Mouse (Mus musculus): ENCODE data around the gene Zfp91. TPM values are rescaled to one million over a fixed set of nuclear protein-coding genes. Genes with fewer than 3 reads are reported as not detected.

Zfp91 gene
- polyA plus RNA-seq (2011; ENCODE audit: insufficient read length, low read depth, missing spikeins), result 69.4 and 85.8 TPM in 2 replicates

GRCm38 (mm10) chr19:12795511-12796327 is at the start of gene Zfp91, which contains the start of gene Lpxn:
Zfp91 (minus strand) TSS chr19:12796126.
Lpxn (plus strand) TSS chr19:12796193.
- TF ChIP-seq CTCF (IDR thresholded peaks at IDR 0.05; ENCODE audit: borderline replicate concordance, insufficient read depth, low read length), result no peak
- peak; percentile 61; the same call in 1 of the 2 replicates for TF ChIP-seq POLR2A (IDR thresholded peaks at IDR 0.05; ENCODE audit: low read depth, low read length)
- Histone ChIP-seq H3K4me3 (ENCODE audit: insufficient read depth, low read length) (peak within 1 kb of the TSS; percentile 89), H3K4me1 (ENCODE audit: control insufficient read depth, insufficient read depth, low read length) (peaks cover 6% of the 10 kb centered on the region; the same call in 1 of the 2 replicates), H3K27ac (ENCODE audit: insufficient read depth, low read length) (peak within 1 kb of the TSS; percentile 100)

- H3K27ac ChIP-seq (ENCODE audit: insufficient read depth, low read length), result no peak overlapping the region
- no peak overlapping the region for H3K4me3 ChIP-seq (ENCODE audit: insufficient read depth, low read length)
- TF ChIP-seq CTCF (IDR thresholded peaks at IDR 0.05; ENCODE audit: borderline replicate concordance, insufficient read depth, low read length) (no peak), POLR2A (IDR thresholded peaks at IDR 0.05; ENCODE audit: low read depth, low read length) (no peak)
- no peaks in the 10 kb centered on the region for H3K4me1 ChIP-seq (ENCODE audit: control insufficient read depth, insufficient read depth, low read length)
These were observed 42.6 kb upstream of the Zfp91 start for GRCm38 (mm10) chr19:12838507-12838906.

- H3K4me3 ChIP-seq (ENCODE audit: insufficient read depth, low read length), result no peak overlapping the region
- peaks cover 3% of the 10 kb centered on the region; the same call in 1 of the 2 replicates for H3K4me1 ChIP-seq (ENCODE audit: control insufficient read depth, insufficient read depth, low read length)
- TF ChIP-seq CTCF (IDR thresholded peaks at IDR 0.05; ENCODE audit: borderline replicate concordance, insufficient read depth, low read length) (no peak), POLR2A (IDR thresholded peaks at IDR 0.05; ENCODE audit: low read depth, low read length) (no peak)
- no peak overlapping the region for H3K27ac ChIP-seq (ENCODE audit: insufficient read depth, low read length)
These were observed 37.7 kb upstream of the Zfp91 start for GRCm38 (mm10) chr19:12833625-12834024.

DNA sequence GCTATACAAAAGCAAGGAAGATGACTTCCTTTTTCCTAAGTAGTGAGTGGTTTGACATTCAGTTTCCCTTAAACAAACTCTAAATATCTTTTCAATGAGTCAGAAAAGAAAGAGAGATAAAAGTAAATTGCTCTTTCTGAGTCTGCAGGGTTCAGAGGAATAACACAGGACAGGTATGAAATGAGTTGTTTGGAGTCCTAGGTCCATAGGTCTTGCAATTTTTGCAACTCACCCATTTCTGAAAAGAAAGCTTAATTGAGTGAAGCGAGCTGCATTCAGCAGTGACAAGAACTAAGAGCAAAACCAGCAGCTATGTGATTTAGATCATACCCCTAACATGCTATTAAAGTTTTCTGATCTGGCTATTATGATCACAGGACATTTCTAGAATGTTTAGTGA is 35.6 kb upstream of the Zfp91 start:
- Histone ChIP-seq H3K4me1 (ENCODE audit: control insufficient read depth, insufficient read depth, low read length) (peaks cover 3% of the 10 kb centered on the region; the same call in 1 of the 2 replicates), H3K4me3 (ENCODE audit: insufficient read depth, low read length) (no peak overlapping the region), H3K27ac (ENCODE audit: insufficient read depth, low read length) (no peak overlapping the region)
- TF ChIP-seq POLR2A (IDR thresholded peaks at IDR 0.05; ENCODE audit: low read depth, low read length) (no peak), CTCF (IDR thresholded peaks at IDR 0.05; ENCODE audit: borderline replicate concordance, insufficient read depth, low read length) (no peak)

- Histone ChIP-seq H3K4me1 (ENCODE audit: control insufficient read depth, insufficient read depth, low read length) (peaks cover 3% of the 10 kb centered on the region; the same call in 1 of the 2 replicates), H3K4me3 (ENCODE audit: insufficient read depth, low read length) (no peak overlapping the region), H3K27ac (ENCODE audit: insufficient read depth, low read length) (no peak overlapping the region)
- TF ChIP-seq CTCF (IDR thresholded peaks at IDR 0.05; ENCODE audit: borderline replicate concordance, insufficient read depth, low read length) (no peak), POLR2A (IDR thresholded peaks at IDR 0.05; ENCODE audit: low read depth, low read length) (no peak)
These were observed 35.0 kb upstream of the Zfp91 start for GRCm38 (mm10) chr19:12830823-12831430.

GRCm38 (mm10) chr19:12824549-12824948 is 28.6 kb upstream of the Zfp91 start:
- Histone ChIP-seq H3K4me3 (ENCODE audit: insufficient read depth, low read length) (no peak overlapping the region), H3K27ac (ENCODE audit: insufficient read depth, low read length) (no peak overlapping the region), H3K4me1 (ENCODE audit: control insufficient read depth, insufficient read depth, low read length) (no peaks in the 10 kb centered on the region)
- TF ChIP-seq POLR2A (IDR thresholded peaks at IDR 0.05; ENCODE audit: low read depth, low read length) (no peak), CTCF (IDR thresholded peaks at IDR 0.05; ENCODE audit: borderline replicate concordance, insufficient read depth, low read length) (no peak)

GRCm38 (mm10) chr19:12820383-12820782 is 24.5 kb upstream of the Zfp91 start:
- no peak overlapping the region for H3K4me3 ChIP-seq (ENCODE audit: insufficient read depth, low read length)
- TF ChIP-seq CTCF (IDR thresholded peaks at IDR 0.05; ENCODE audit: borderline replicate concordance, insufficient read depth, low read length) (no peak), POLR2A (IDR thresholded peaks at IDR 0.05; ENCODE audit: low read depth, low read length) (no peak)
- H3K27ac ChIP-seq (ENCODE audit: insufficient read depth, low read length), result no peak overlapping the region
- no peaks in the 10 kb centered on the region for H3K4me1 ChIP-seq (ENCODE audit: control insufficient read depth, insufficient read depth, low read length)

DNA sequence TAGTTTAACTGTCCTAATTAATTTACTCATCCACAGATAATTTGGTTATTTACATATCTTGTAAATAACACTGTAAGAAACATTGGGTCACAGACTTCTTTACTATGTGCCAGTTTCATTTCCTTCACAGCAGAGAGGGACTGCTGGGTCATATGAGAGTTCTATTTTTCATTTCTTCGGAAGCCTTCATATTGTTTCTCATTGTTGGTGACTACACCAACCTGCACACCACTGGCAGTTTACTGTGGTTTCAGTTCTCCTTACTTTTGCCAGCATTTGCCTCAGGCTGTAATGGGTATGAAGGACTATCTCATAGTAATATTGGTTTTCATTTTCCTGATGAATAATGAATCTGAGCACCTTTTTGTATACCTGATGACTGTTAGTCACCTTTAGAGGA is 22.6 kb upstream of the Zfp91 start:
- no peak for TF ChIP-seq CTCF (IDR thresholded peaks at IDR 0.05; ENCODE audit: borderline replicate concordance, insufficient read depth, low read length)
- no peak for TF ChIP-seq POLR2A (IDR thresholded peaks at IDR 0.05; ENCODE audit: low read depth, low read length)
- Histone ChIP-seq H3K4me1 (ENCODE audit: control insufficient read depth, insufficient read depth, low read length) (no peaks in the 10 kb centered on the region), H3K27ac (ENCODE audit: insufficient read depth, low read length) (no peak overlapping the region), H3K4me3 (ENCODE audit: insufficient read depth, low read length) (no peak overlapping the region)

- Histone ChIP-seq H3K4me3 (ENCODE audit: insufficient read depth, low read length) (no peak overlapping the region), H3K4me1 (ENCODE audit: control insufficient read depth, insufficient read depth, low read length) (no peaks in the 10 kb centered on the region), H3K27ac (ENCODE audit: insufficient read depth, low read length) (no peak overlapping the region)
- TF ChIP-seq POLR2A (IDR thresholded peaks at IDR 0.05; ENCODE audit: low read depth, low read length), result no peak
- TF ChIP-seq CTCF (IDR thresholded peaks at IDR 0.05; ENCODE audit: borderline replicate concordance, insufficient read depth, low read length), result no peak
These were observed 18.0 kb upstream of the Zfp91 start for GRCm38 (mm10) chr19:12813883-12814282.
